Mouse (Mus musculus): Measurements from ENCODE around the gene Trat1. TPM values are rescaled to one million over a fixed set of nuclear protein-coding genes. Genes with fewer than 3 reads are reported as not detected.

Trat1 gene
- total RNA-seq (2021), result not detected
- long read RNA-seq, experiment 1, result 0 reads
- long read RNA-seq, experiment 2, result 0 reads

GRCm38 (mm10) chr16:48771971-48772445 lies at the start of gene Trat1:
Trat1 (minus strand) TSS chr16:48772021.
- DNase-seq (ENCODE audit: low spot score in 2 of 2), result no peak

DNA sequence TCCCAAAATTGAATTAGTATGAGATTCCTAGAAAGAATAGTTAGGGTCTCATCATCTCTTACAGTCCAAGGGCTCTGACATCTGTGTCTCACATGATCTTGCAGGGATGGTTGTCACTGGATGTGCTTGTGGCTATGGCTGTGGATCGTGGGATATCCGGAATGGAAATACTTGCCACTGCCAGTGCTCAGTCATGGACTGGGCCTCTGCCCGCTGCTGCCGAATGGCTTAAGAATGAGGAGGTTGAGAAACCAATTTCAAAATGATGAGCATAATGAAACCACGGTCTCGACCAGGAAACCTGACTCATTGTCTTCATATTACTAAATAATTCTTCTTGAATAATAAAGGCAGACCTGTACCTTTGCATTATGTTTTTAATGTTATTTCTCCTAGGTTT lies 46.7 kb upstream of the Trat1 start:
- no peak for DNase-seq (ENCODE audit: low spot score in 2 of 2)

GRCm38 (mm10) chr16:48816695-48817094 lies 44.9 kb upstream of the Trat1 start, which contains the start of gene Retnlb:
Retnlb (plus strand) TSS chr16:48816856.
- no peak for DNase-seq (ENCODE audit: low spot score in 2 of 2)

- no peak for DNase-seq (ENCODE audit: low spot score in 2 of 2)
Observed at GRCm38 (mm10) chr16:48811881-48812436, 40.1 kb upstream of the Trat1 start.

- no peak for DNase-seq (ENCODE audit: low spot score in 2 of 2)
Observed at GRCm38 (mm10) chr16:48809374-48809773, 37.6 kb upstream of the Trat1 start.

- no peak for DNase-seq (ENCODE audit: low spot score in 2 of 2)
Observed at GRCm38 (mm10) chr16:48806521-48806920, 34.7 kb upstream of the Trat1 start.

DNA sequence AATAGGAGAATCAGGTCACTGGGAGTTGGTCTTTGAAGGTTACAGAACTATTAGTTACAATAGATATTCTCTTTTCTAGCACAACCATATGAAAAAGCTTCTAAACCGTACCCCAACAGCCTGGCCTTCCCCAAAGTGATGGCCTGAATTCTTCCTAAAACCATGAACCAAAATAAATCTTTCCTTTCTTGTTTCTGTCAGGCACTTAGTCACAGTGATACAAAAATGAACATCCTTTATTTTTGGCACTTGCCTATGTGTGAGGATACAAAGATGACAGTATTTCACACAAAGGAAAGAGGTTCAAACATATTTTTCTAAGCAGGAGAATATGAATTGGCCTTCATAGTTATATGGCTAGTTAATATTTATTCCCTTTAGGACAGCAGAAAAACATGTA lies 33.6 kb upstream of the Trat1 start:
- no peak for DNase-seq (ENCODE audit: low spot score in 2 of 2)

DNA sequence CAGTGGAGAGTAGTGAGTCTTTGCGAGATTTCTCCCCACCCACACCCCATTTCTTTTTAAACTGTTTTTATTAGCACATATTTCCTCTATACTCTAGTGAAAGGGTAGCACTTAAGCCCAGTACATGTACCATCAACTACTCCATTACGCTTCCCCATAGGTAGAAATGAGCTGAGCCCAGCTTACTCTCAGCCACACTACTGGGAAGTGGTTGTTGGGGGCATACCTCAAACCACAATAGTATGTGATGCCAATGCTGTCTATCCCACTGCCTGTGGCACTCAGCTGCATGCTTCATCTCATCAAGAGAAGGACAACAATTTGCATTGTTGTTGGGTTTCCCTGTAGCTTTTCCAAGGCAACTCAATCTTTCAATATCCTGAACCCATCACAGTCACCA lies 29.1 kb upstream of the Trat1 start:
- DNase-seq (ENCODE audit: low spot score in 2 of 2), result no peak

DNA sequence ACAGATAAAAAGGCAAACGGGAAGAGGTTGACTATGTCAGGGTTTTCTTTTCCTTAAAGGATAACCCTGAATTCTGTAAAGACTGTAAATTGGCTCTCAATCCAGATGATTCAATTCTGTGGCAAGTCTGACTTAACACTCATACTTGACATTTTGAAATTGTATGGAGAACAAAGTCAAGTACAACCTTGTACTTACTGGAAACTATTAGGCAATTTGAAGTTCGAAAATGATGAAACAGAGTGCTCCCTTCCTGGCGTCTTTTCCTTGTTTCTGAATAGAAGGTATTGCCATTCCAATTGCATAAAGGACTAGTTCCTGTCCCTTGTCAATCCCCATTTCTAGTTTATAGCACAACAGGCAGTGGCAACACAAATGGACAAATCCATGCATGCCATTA lies 27.6 kb upstream of the Trat1 start:
- no peak for DNase-seq (ENCODE audit: low spot score in 2 of 2)

DNA sequence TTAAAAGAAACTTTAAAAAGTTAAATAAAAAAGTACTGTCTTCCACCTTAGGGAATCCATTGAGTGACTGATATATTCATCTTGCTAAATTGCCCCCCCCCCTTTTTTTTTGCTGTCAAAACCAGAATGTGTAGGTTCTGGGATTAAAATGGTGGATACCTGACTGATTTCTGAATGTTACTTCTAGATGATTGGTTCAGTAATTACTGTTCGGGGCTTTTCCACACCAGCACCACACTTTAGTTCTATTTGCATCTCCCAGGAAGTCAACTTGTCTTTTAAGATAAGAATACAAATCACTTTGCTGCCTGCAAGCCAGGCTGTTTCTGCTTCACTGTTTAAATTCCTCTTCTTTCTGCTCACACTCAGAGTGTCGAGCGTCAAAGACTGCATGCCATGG lies 26.5 kb upstream of the Trat1 start:
- DNase-seq (ENCODE audit: low spot score in 2 of 2), result no peak

DNA sequence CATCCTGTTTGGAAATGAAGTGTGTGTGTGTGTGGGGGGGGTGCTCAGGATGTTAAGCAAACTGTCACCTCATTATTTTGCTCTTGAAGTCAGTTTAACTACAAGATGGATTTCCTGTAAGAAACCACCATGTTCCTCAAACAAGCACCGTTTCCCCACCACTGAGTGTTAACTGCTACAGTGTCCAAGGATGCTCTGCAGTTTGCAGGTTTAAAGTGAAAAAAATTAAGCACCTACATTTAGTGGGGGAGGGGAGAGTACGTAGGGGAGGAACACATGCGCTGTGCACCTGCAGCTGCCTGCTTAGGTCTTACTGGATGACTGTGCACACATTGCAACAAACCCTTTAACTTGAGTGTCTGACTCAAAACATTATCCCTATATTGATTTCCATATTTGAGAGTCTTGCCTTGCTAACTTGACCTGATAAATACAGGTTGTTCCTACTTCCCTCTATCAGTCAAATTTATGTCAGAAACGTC lies 16.9 kb upstream of the Trat1 start:
- no peak for DNase-seq (ENCODE audit: low spot score in 2 of 2)

DNA sequence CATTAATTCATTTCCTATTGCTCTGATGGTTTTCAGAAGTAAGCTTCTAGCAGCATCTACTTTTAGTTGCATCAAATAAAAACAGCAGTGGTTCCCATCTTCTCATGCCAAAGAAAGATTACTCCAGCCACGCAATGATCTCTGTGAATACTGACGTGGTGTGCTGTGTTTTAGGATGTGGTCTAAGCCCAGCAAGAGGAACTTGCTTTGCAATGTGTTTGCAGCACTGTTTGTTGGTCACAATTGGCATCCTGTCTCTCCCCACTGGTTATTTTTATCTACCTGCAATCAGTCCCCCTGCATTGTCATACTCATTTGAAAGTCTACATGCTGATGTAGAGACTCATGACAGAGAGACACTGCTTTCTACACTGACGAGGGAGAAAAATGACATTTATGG lies 14.4 kb upstream of the Trat1 start:
- no peak for DNase-seq (ENCODE audit: low spot score in 2 of 2)

GRCm38 (mm10) chr16:48777254-48777653 lies 5.4 kb upstream of the Trat1 start:
- DNase-seq (ENCODE audit: low spot score in 2 of 2), result no peak

DNA sequence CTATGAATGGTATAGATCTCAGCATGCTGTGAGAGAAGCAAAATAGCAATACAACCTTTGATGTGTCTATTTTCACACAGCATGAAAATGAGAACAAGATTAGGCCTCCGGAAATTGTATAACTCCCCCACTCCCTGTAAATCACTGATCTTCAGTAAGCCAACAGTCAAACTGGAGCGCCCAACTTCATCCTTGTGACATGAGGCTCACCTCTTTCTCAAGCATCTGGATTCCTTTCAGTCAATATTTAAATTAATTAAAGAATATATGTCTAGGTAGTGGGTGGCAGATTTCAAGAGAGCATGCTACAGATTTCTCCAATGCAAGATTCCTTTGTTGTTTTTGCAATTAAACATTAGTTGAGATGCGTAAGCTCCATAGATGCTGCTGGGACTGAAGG lies 2.6 kb downstream of the Trat1 start:
- DNase-seq (ENCODE audit: low spot score in 2 of 2), result no peak

GRCm38 (mm10) chr16:48760643-48761481 lies 11.0 kb downstream of the Trat1 start:
- no peak for DNase-seq (ENCODE audit: low spot score in 2 of 2)

DNA sequence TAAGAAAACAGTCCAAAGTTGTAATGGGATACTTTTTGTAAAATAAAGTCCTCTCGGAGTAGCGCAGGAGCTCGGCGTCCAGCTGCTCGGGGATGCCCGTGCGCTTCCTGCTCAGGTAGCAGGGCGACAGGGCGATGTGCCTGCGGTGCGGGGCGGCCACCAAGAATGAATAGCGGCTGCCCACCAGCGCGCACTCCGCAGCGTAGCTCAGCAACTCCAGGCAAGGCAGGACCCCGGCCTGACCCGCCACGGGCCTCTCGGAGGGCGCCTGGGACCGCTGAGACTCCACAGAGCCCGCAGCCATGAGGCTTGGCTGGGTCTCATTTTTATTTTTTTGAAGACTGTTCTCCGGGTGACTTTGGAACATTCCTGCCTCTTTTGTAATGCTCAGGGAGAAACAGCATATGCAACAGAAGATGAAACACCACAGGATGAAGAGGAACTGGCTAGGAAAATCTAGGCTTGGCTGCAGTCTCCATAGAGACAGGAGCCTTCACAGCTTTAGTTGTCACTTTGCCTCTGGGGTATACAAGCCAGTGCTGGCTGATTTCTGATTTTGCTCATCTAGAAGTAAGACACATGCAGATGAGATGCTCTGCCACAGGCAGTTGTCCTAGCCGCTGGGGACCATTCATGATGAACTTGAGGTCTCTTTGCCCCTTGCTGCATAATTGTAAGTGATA lies 21.5 kb downstream of the Trat1 start:
- no peak for DNase-seq (ENCODE audit: low spot score in 2 of 2)

GRCm38 (mm10) chr16:48745418-48745817 lies 26.4 kb downstream of the Trat1 start:
- DNase-seq (ENCODE audit: low spot score in 2 of 2), result no peak

GRCm38 (mm10) chr16:48745011-48745410 lies 26.8 kb downstream of the Trat1 start:
- no peak for DNase-seq (ENCODE audit: low spot score in 2 of 2)

DNA sequence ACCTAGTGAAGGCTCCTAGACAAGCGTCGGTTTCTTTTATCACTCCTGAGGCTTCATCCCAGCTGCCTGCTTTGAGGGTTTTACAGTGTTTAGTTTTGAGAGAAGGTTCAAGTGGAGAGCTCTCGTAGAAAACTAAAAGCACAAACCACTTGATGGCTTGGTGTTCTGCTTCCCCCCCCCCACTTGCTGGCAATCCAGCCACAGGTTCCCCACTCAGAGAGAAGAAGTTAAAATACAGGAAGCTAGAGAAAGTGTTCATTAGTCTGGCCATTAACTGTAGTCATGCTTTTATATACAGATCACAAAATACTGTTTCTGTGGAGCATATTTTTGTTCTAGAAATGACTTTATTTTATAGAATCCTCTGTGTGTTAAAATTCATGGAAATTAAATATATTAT lies 30.3 kb downstream of the Trat1 start:
- no peak for DNase-seq (ENCODE audit: low spot score in 2 of 2)

DNA sequence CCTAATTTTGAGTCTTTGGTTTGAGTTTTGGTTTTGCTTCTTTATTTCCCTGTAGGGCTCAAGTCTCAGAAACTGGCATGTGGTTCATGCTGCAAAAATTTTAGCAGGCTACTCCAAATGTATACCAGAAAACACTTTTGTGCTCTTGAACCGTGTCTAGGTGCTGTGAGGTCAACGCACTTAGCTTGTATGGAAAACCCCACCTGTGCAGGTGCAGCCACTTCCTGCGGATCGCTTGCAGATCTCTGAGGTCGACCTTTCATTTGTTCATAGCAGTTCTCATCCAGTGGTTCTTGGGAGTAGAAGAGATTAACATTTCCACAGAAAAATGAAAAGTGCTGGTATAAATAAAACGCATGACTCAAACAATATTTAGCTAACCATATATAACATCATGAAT lies 31.8 kb downstream of the Trat1 start:
- no peak for DNase-seq (ENCODE audit: low spot score in 2 of 2)

DNA sequence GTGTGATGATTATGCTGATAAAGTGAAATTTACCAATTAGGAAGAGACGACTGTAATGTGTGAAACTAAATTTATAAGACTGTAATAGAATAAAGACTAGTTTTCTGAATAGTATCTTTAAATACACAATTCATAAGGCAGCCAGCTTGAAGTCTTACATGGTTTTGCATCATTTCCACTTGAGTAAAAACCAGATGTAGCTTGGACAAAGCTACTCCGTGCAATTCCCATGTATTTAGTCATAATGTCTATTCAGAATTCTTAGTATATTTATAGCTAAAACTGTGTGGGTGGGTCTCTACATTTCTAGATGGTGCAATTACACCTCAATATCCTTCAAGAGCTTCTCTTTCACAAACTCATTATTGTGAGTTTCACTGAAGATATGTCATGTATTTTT lies 33.4 kb downstream of the Trat1 start:
- DNase-seq (ENCODE audit: low spot score in 2 of 2), result no peak

GRCm38 (mm10) chr16:48736890-48737289 lies 34.9 kb downstream of the Trat1 start:
- no peak for DNase-seq (ENCODE audit: low spot score in 2 of 2)

Data from adrenal gland, postnatal 4 days (tissue).